8 mouse cellular contexts compared by ENCODE assay signal in genomic region chr1:34851562-34851961, GRCm38 (mm10). TPM values are rescaled to one million over a fixed set of nuclear protein-coding genes. Genes with fewer than 3 reads are reported as not detected.
DNase-seq lines count a peak whose midpoint lies in the region; ATAC-seq lines count a peak whose summit lies in the region.

No protein-coding gene starts in this region.

- 45% methylated on average over 6 of the region's 6 CpGs for WGBS in heart, embryonic 12.5 days
- 56% methylated on average over 6 of the region's 6 CpGs for WGBS in limb, embryonic 10.5 days

- H3K27me3 ChIP-seq in heart, embryonic 12.5 days (replicated peaks) = no peaks in the 10 kb centered on the region
- H3K27me3 ChIP-seq in limb, embryonic 10.5 days (ENCODE audit: low read depth, poor library complexity, severe bottlenecking) = no peaks in the 10 kb centered on the region; the same call in 1 of the 2 replicates

- no peaks in the 10 kb centered on the region for H3K9me3 ChIP-seq in heart, embryonic 12.5 days (replicated peaks)
- H3K9me3 ChIP-seq in limb, embryonic 10.5 days (replicated peaks) = no peaks in the 10 kb centered on the region

- H3K4me3 ChIP-seq in heart, embryonic 12.5 days = no peak overlapping the region
- peak overlapping the region; percentile 21; the same call in 1 of the 2 replicates for H3K4me3 ChIP-seq in brown adipose tissue, adult 24 weeks (ENCODE audit: insufficient read depth, low read depth, low read length)
- H3K4me3 ChIP-seq in limb, embryonic 10.5 days = no peak overlapping the region

- no peak for DNase-seq in heart, adult 18-20 months
- DNase-seq in CD4-positive helper T cell, adult 2 months (ENCODE audit: low read depth, low spot score) = peak; percentile 74
- peak; percentile 61 to 79 for DNase-seq in kidney, postnatal 25 days
- peak; percentile 53 for DNase-seq in naive thymus-derived CD4-positive, alpha-beta T cell, adult 2 months (ENCODE audit: low read depth)
- DNase-seq in c-Kit-positive CD71-positive TER-119-positive erythroid progenitor cells, embryonic 14.5 days (ENCODE audit: low spot score) = no peak
- no peak for DNase-seq in limb, embryonic 10.5 days (ENCODE audit: low spot score)

- H3K9ac ChIP-seq in heart, embryonic 12.5 days = no peak overlapping the region

- 0 out of 2 replicates have a peak overlapping the region, but pooled peaks have one; percentile 86 for H3K4me2 ChIP-seq in heart, embryonic 12.5 days

- peaks cover 26% of the 10 kb centered on the region for H3K4me1 ChIP-seq in heart, embryonic 12.5 days (replicated peaks)
- no peaks in the 10 kb centered on the region for H3K4me1 ChIP-seq in brown adipose tissue, adult 24 weeks (ENCODE audit: control insufficient read depth, insufficient read depth, insufficient read length, low read length)
- H3K4me1 ChIP-seq in limb, embryonic 10.5 days = peaks cover 20% of the 10 kb centered on the region

- no peak for ATAC-seq in heart, embryonic 12.5 days (ENCODE audit: insufficient number of reproducible peaks, low FRiP score)

- no peak overlapping the region for H3K27ac ChIP-seq in heart, embryonic 12.5 days (ENCODE audit: poor library complexity, severe bottlenecking)
- H3K27ac ChIP-seq in brown adipose tissue, adult 24 weeks (replicated peaks; ENCODE audit: low read depth, low read length) = no peak overlapping the region
- no peak overlapping the region for H3K27ac ChIP-seq in limb, embryonic 10.5 days

- H3K36me3 ChIP-seq in heart, embryonic 12.5 days = no peaks in the 10 kb centered on the region
- no peaks in the 10 kb centered on the region for H3K36me3 ChIP-seq in limb, embryonic 10.5 days

RNA-seq across cellular contexts. Expression of gene Plekhb2, which starts 1.8 kb away (rescaled TPM):
- polyA plus RNA-seq in heart, embryonic 12.5 days (2016; fragmentation: Nextera tagmentation; extraction: Ambion mirVana) = 64.2 and 67.3 TPM in 2 replicates
- 100 to 1,000 TPM; 127 to 145 TPM for total RNA-seq in heart, adult 18-20 months (2021)
- 52.5 and 62.4 TPM in 2 replicates for polyA plus RNA-seq in brown adipose tissue, adult 24 weeks (2012; ENCODE audit: insufficient read depth, insufficient read length, missing spikeins)
- 19.0 and 19.2 TPM in 2 replicates for polyA plus RNA-seq in limb, embryonic 10.5 days (2016; fragmentation: Nextera tagmentation; extraction: Ambion mirVana)

RNA-seq across cellular contexts. Expression of gene Fam168b, which starts 8.7 kb away (rescaled TPM):
- 65.7 and 69.2 TPM in 2 replicates for polyA plus RNA-seq in heart, embryonic 12.5 days (2016; fragmentation: Nextera tagmentation; extraction: Ambion mirVana)
- 10 to 100 TPM; 47.9 to 49.6 TPM for total RNA-seq in heart, adult 18-20 months (2021)
- 40.5 and 48.7 TPM in 2 replicates for polyA plus RNA-seq in brown adipose tissue, adult 24 weeks (2012; ENCODE audit: insufficient read depth, insufficient read length, missing spikeins)
- 119 and 135 TPM in 2 replicates for polyA plus RNA-seq in limb, embryonic 10.5 days (2016; fragmentation: Nextera tagmentation; extraction: Ambion mirVana)

Comparison
In these comparisons a context has a peak if more than half of its experiments do, and no peak if none do; other contexts are left out.
1. DNase-seq: peak in CD4-positive helper T cell, adult 2 months (single experiment), kidney, postnatal 25 days (2 of 2) and naive thymus-derived CD4-positive, alpha-beta T cell, adult 2 months (single experiment); none in heart, adult 18-20 months (0 of 2), c-Kit-positive CD71-positive TER-119-positive erythroid progenitor cells, embryonic 14.5 days (single experiment) and limb, embryonic 10.5 days (single experiment).